Mouse (Mus musculus): ENCODE data around the gene Nectin1. TPM values are rescaled to one million over a fixed set of nuclear protein-coding genes. Genes with fewer than 3 reads are reported as not detected.

The Nectin1 gene
- polyA plus RNA-seq, 1 experiment, result not detected

- Histone ChIP-seq H3K27ac (ENCODE audit: insufficient read depth, low read depth, low read length) (no peak overlapping the region), H3K4me3 (ENCODE audit: insufficient read depth, low read depth, low read length) (no peak overlapping the region), H3K4me1 (ENCODE audit: control insufficient read depth, insufficient read depth, low read length) (peaks cover 14% of the 10 kb centered on the region)
- TF ChIP-seq CTCF (IDR thresholded peaks at IDR 0.05; ENCODE audit: insufficient read depth, low read depth, low read length) (no peak), POLR2A (IDR thresholded peaks at IDR 0.05; ENCODE audit: insufficient read depth, low read depth, low read length) (no peak)
- 75% methylated on average over 8 of the region's 8 CpGs for WGBS
Measured at GRCm38 (mm10) chr9:43826558-43827253, 82.9 kb downstream of the Nectin1 start.

GRCm38 (mm10) chr9:43827593-43827992, 83.8 kb downstream of the Nectin1 start:
- H3K4me3 ChIP-seq (ENCODE audit: insufficient read depth, low read depth, low read length), result no peak overlapping the region
- TF ChIP-seq CTCF (IDR thresholded peaks at IDR 0.05; ENCODE audit: insufficient read depth, low read depth, low read length), result peak; percentile 67
- no peak for TF ChIP-seq POLR2A (IDR thresholded peaks at IDR 0.05; ENCODE audit: insufficient read depth, low read depth, low read length)
- WGBS, result 57% methylated on average over 5 of the region's 5 CpGs
- no peak overlapping the region for H3K27ac ChIP-seq (ENCODE audit: insufficient read depth, low read depth, low read length)
- peaks cover 14% of the 10 kb centered on the region for H3K4me1 ChIP-seq (ENCODE audit: control insufficient read depth, insufficient read depth, low read length)

- Histone ChIP-seq H3K4me3 (ENCODE audit: insufficient read depth, low read depth, low read length) (no peak overlapping the region), H3K4me1 (ENCODE audit: control insufficient read depth, insufficient read depth, low read length) (peaks cover 25% of the 10 kb centered on the region)
- TF ChIP-seq CTCF (IDR thresholded peaks at IDR 0.05; ENCODE audit: insufficient read depth, low read depth, low read length) (no peak), POLR2A (IDR thresholded peaks at IDR 0.05; ENCODE audit: insufficient read depth, low read depth, low read length) (no peak)
Measured at GRCm38 (mm10) chr9:43828960-43829359, 85.2 kb downstream of the Nectin1 start.

GRCm38 (mm10) chr9:43833232-43833631, 89.4 kb downstream of the Nectin1 start:
- no peak overlapping the region for H3K4me3 ChIP-seq (ENCODE audit: insufficient read depth, low read depth, low read length)
- 77% methylated on average over 8 of the region's 8 CpGs for WGBS
- H3K4me1 ChIP-seq (ENCODE audit: control insufficient read depth, insufficient read depth, low read length), result peaks cover 30% of the 10 kb centered on the region
- H3K27ac ChIP-seq (ENCODE audit: insufficient read depth, low read depth, low read length), result no peak overlapping the region
- TF ChIP-seq CTCF (IDR thresholded peaks at IDR 0.05; ENCODE audit: insufficient read depth, low read depth, low read length), result no peak
- no peak for TF ChIP-seq POLR2A (IDR thresholded peaks at IDR 0.05; ENCODE audit: insufficient read depth, low read depth, low read length)

More at GRCm38 (mm10) chr9:43828960-43829359, 85.2 kb downstream of the Nectin1 start:
- H3K27ac ChIP-seq (ENCODE audit: insufficient read depth, low read depth, low read length), result no peak overlapping the region
- 42% methylated on average over 6 of the region's 6 CpGs for WGBS

GRCm38 (mm10) chr9:43834283-43834682, 90.5 kb downstream of the Nectin1 start:
- TF ChIP-seq CTCF (IDR thresholded peaks at IDR 0.05; ENCODE audit: insufficient read depth, low read depth, low read length), result no peak
- no peak for TF ChIP-seq POLR2A (IDR thresholded peaks at IDR 0.05; ENCODE audit: insufficient read depth, low read depth, low read length)
- WGBS, result 42% methylated on average over 13 of the region's 13 CpGs
- Histone ChIP-seq H3K27ac (ENCODE audit: insufficient read depth, low read depth, low read length) (no peak overlapping the region), H3K4me1 (ENCODE audit: control insufficient read depth, insufficient read depth, low read length) (peaks cover 20% of the 10 kb centered on the region), H3K4me3 (ENCODE audit: insufficient read depth, low read depth, low read length) (no peak overlapping the region)

GRCm38 (mm10) chr9:43838561-43838960, 94.8 kb downstream of the Nectin1 start:
- H3K4me3 ChIP-seq (ENCODE audit: insufficient read depth, low read depth, low read length), result no peak overlapping the region
- H3K27ac ChIP-seq (ENCODE audit: insufficient read depth, low read depth, low read length), result no peak overlapping the region
- WGBS, result 79% methylated on average over 2 of the region's 2 CpGs
- peaks cover 28% of the 10 kb centered on the region for H3K4me1 ChIP-seq (ENCODE audit: control insufficient read depth, insufficient read depth, low read length)
- no peak for TF ChIP-seq POLR2A (IDR thresholded peaks at IDR 0.05; ENCODE audit: insufficient read depth, low read depth, low read length)
- no peak for TF ChIP-seq CTCF (IDR thresholded peaks at IDR 0.05; ENCODE audit: insufficient read depth, low read depth, low read length)

GRCm38 (mm10) chr9:43842921-43843577, 99.3 kb downstream of the Nectin1 start:
- 28% methylated on average over 8 of the region's 8 CpGs for WGBS
- Histone ChIP-seq H3K4me3 (ENCODE audit: insufficient read depth, low read depth, low read length) (no peak overlapping the region), H3K4me1 (ENCODE audit: control insufficient read depth, insufficient read depth, low read length) (peaks cover 43% of the 10 kb centered on the region), H3K27ac (ENCODE audit: insufficient read depth, low read depth, low read length) (no peak overlapping the region)
- no peak for TF ChIP-seq CTCF (IDR thresholded peaks at IDR 0.05; ENCODE audit: insufficient read depth, low read depth, low read length)
- TF ChIP-seq POLR2A (IDR thresholded peaks at IDR 0.05; ENCODE audit: insufficient read depth, low read depth, low read length), result no peak

- Histone ChIP-seq H3K27ac (ENCODE audit: insufficient read depth, low read depth, low read length) (no peak overlapping the region), H3K4me1 (ENCODE audit: control insufficient read depth, insufficient read depth, low read length) (peaks cover 45% of the 10 kb centered on the region), H3K4me3 (ENCODE audit: insufficient read depth, low read depth, low read length) (no peak overlapping the region)
- TF ChIP-seq POLR2A (IDR thresholded peaks at IDR 0.05; ENCODE audit: insufficient read depth, low read depth, low read length) (no peak), CTCF (IDR thresholded peaks at IDR 0.05; ENCODE audit: insufficient read depth, low read depth, low read length) (no peak)
- 40% methylated on average over 3 of the region's 3 CpGs for WGBS
Measured at GRCm38 (mm10) chr9:43843711-43844127, 99.9 kb downstream of the Nectin1 start.

Measured in olfactory bulb, adult 2 months (tissue).